Mouse (Mus musculus): Measurements from ENCODE around the gene Unc5b. TPM values are rescaled to one million over a fixed set of nuclear protein-coding genes. Genes with fewer than 3 reads are reported as not detected.

Unc5b gene
- polyA plus RNA-seq, 1 experiment from 2014 or later: 3.8 TPM

- no peak for TF ChIP-seq EP300 (IDR thresholded peaks at IDR 0.05)
- TF ChIP-seq CTCF (IDR thresholded peaks at IDR 0.05): no peak
- Histone ChIP-seq H3K27ac (ENCODE audit: low read length) (no peak overlapping the region), H3K4me1 (ENCODE audit: insufficient read depth, low read depth, low read length) (peaks cover 26% of the 10 kb centered on the region), H3K9me3 (ENCODE audit: low read length) (no peaks in the 10 kb centered on the region), H3K4me2 (replicated peaks; ENCODE audit: low read depth, low read length) (no peak overlapping the region), H3K4me3 (ENCODE audit: low read depth, low read length) (no peak overlapping the region), H3K27me3 (replicated peaks; ENCODE audit: insufficient read depth, low read length) (no peaks in the 10 kb centered on the region), H3K9ac (replicated peaks; ENCODE audit: low read depth) (no peak overlapping the region), H3K36me3 (ENCODE audit: insufficient read depth, low read length) (no peaks in the 10 kb centered on the region)
- ATAC-seq (no peak), DNase-seq (ENCODE audit: low spot score) (no peak)
- 62% methylated on average over 4 of the region's 4 CpGs for WGBS
Observed at GRCm38 (mm10) chr10:60804865-60805264, 26.5 kb downstream of the Unc5b start.

GRCm38 (mm10) chr10:60803971-60804370 lies 27.4 kb downstream of the Unc5b start:
- TF ChIP-seq CTCF (IDR thresholded peaks at IDR 0.05) (no peak), EP300 (IDR thresholded peaks at IDR 0.05) (no peak)
- Histone ChIP-seq H3K27me3 (replicated peaks; ENCODE audit: insufficient read depth, low read length) (no peaks in the 10 kb centered on the region), H3K4me1 (ENCODE audit: insufficient read depth, low read depth, low read length) (peaks cover 26% of the 10 kb centered on the region), H3K9ac (replicated peaks; ENCODE audit: low read depth) (no peak overlapping the region), H3K36me3 (ENCODE audit: insufficient read depth, low read length) (no peaks in the 10 kb centered on the region), H3K27ac (ENCODE audit: low read length) (no peak overlapping the region), H3K4me2 (replicated peaks; ENCODE audit: low read depth, low read length) (no peak overlapping the region), H3K4me3 (ENCODE audit: low read depth, low read length) (no peak overlapping the region), H3K9me3 (ENCODE audit: low read length) (no peaks in the 10 kb centered on the region)
- 59% methylated on average over 10 of the region's 10 CpGs for WGBS
- DNase-seq (ENCODE audit: low spot score) (no peak), ATAC-seq (no peak)

- H3K27me3 ChIP-seq (replicated peaks; ENCODE audit: insufficient read depth, low read length): no peaks in the 10 kb centered on the region
- DNase-seq (ENCODE audit: low spot score) (no peak), ATAC-seq (no peak)
- no peak overlapping the region for H3K9ac ChIP-seq (replicated peaks; ENCODE audit: low read depth)
- H3K27ac ChIP-seq (ENCODE audit: low read length): 0 out of 2 replicates have a peak overlapping the region, but pooled peaks have one; percentile 20
- H3K4me3 ChIP-seq (ENCODE audit: low read depth, low read length): no peak overlapping the region
- H3K9me3 ChIP-seq (ENCODE audit: low read length): no peaks in the 10 kb centered on the region
- H3K4me1 ChIP-seq (ENCODE audit: insufficient read depth, low read depth, low read length): peaks cover 23% of the 10 kb centered on the region
- 61% methylated on average over 12 of the region's 12 CpGs for WGBS
- TF ChIP-seq CTCF (IDR thresholded peaks at IDR 0.05) (no peak), EP300 (IDR thresholded peaks at IDR 0.05) (no peak)
- no peak overlapping the region for H3K4me2 ChIP-seq (replicated peaks; ENCODE audit: low read depth, low read length)
- H3K36me3 ChIP-seq (ENCODE audit: insufficient read depth, low read length): no peaks in the 10 kb centered on the region
Observed at GRCm38 (mm10) chr10:60801898-60802412, 29.4 kb downstream of the Unc5b start.

- Histone ChIP-seq H3K9me3 (ENCODE audit: low read length) (no peaks in the 10 kb centered on the region), H3K4me1 (ENCODE audit: insufficient read depth, low read depth, low read length) (peaks cover 22% of the 10 kb centered on the region), H3K27ac (ENCODE audit: low read length) (peak overlapping the region; percentile 54; the same call in 1 of the 2 replicates), H3K4me3 (ENCODE audit: low read depth, low read length) (no peak overlapping the region), H3K27me3 (replicated peaks; ENCODE audit: insufficient read depth, low read length) (no peaks in the 10 kb centered on the region), H3K4me2 (replicated peaks; ENCODE audit: low read depth, low read length) (no peak overlapping the region), H3K36me3 (ENCODE audit: insufficient read depth, low read length) (no peaks in the 10 kb centered on the region), H3K9ac (replicated peaks; ENCODE audit: low read depth) (no peak overlapping the region)
- 34% methylated on average over 11 of the region's 11 CpGs for WGBS
- ATAC-seq: 0 out of 2 replicates have a peak, but pooled peaks have one; percentile 8
- DNase-seq (ENCODE audit: low spot score): no peak
- TF ChIP-seq EP300 (IDR thresholded peaks at IDR 0.05) (no peak), CTCF (IDR thresholded peaks at IDR 0.05) (no peak)
Observed at GRCm38 (mm10) chr10:60801168-60801897, 30.0 kb downstream of the Unc5b start.

- peak; percentile 34 for ATAC-seq
- H3K9me3 ChIP-seq (ENCODE audit: low read length): no peaks in the 10 kb centered on the region
- no peaks in the 10 kb centered on the region for H3K27me3 ChIP-seq (replicated peaks; ENCODE audit: insufficient read depth, low read length)
- WGBS: 16% methylated on average over 19 of the region's 19 CpGs
- H3K36me3 ChIP-seq (ENCODE audit: insufficient read depth, low read length): no peaks in the 10 kb centered on the region
- peak overlapping the region; percentile 54; the same call in 1 of the 2 replicates for H3K27ac ChIP-seq (ENCODE audit: low read length)
- no peak overlapping the region for H3K4me3 ChIP-seq (ENCODE audit: low read depth, low read length)
- H3K9ac ChIP-seq (replicated peaks; ENCODE audit: low read depth): 0 out of 2 replicates have a peak overlapping the region, but pooled peaks have one; percentile 8
- H3K4me2 ChIP-seq (replicated peaks; ENCODE audit: low read depth, low read length): no peak overlapping the region
- no peak for DNase-seq (ENCODE audit: low spot score)
- TF ChIP-seq CTCF (IDR thresholded peaks at IDR 0.05) (no peak), EP300 (IDR thresholded peaks at IDR 0.05) (no peak)
- H3K4me1 ChIP-seq (ENCODE audit: insufficient read depth, low read depth, low read length): peaks cover 18% of the 10 kb centered on the region; the same call in 1 of the 2 replicates
Observed at GRCm38 (mm10) chr10:60800295-60801167, 30.9 kb downstream of the Unc5b start.

All from lung, postnatal 0 days (tissue).